Mouse (Mus musculus): ENCODE measurements around the gene Cnnm4.

- no peak for TF ChIP-seq CTCF (IDR thresholded peaks at IDR 0.05; ENCODE audit: low read depth)
- TF ChIP-seq EP300 (IDR thresholded peaks at IDR 0.05; ENCODE audit: low read depth), result no peak
Observed at GRCm38 (mm10) chr1:36474646-36475045, 3.2 kb downstream of the Cnnm4 start.
